Mouse (Mus musculus): Measurements from ENCODE around the gene Cd160. TPM values are rescaled to one million over a fixed set of nuclear protein-coding genes. Genes with fewer than 3 reads are reported as not detected.

Cd160 gene
- total RNA-seq, 2 experiments from 2014 or later, result not detected

- DNase-seq (ENCODE audit: low spot score in 2 of 2), result no peak
Measured at GRCm38 (mm10) chr3:96832930-96833329, 3.8 kb upstream of the Cd160 start.

DNA sequence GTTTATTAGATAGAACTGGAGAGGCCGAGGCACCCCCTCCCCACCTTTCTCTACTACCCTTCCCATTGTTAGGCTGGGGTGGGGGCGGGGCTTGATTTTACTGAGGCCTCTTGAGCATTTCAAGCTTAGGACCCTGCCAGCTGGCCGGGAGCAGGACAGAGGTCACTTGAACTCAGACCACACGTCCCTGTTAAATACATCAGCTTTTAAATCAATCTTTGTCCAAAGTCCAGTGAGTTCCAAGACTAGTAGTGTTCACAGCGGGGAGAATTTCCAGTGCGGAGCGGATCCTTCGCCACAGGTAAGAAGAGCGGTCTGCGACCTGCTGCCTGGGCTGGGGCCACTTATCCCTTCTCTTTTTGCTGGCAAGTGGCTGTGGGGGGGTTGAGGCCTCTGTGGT, 705 bp upstream of the Cd160 start:
- DNase-seq (ENCODE audit: low spot score in 2 of 2), result no peak

- no peak for DNase-seq (ENCODE audit: low spot score in 2 of 2)
Measured at GRCm38 (mm10) chr3:96828308-96828864, 765 bp downstream of the Cd160 start.

GRCm38 (mm10) chr3:96825261-96825660, 3.9 kb downstream of the Cd160 start:
- DNase-seq (ENCODE audit: low spot score in 2 of 2), result no peak

DNA sequence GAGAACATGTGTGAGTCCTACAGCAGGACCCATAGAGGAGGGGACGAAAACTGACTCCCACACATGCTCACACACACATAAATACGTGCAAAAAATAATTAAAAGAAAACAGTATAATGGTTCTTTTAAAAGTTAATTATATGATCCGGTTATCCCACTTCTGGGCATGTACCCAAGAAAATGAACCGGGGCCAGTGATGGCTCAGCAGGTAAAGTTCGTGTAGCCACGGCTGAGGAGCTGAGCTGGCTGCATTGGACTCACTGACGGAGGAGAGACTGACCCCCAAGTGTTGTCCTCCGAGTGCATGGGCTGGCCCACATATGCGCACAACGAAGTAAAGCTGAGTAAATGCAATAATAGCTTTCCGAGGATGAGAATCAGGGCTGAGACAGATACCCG, 4.5 kb downstream of the Cd160 start:
- DNase-seq (ENCODE audit: low spot score in 2 of 2), result no peak

GRCm38 (mm10) chr3:96823701-96824100, 5.5 kb downstream of the Cd160 start:
- no peak for DNase-seq (ENCODE audit: low spot score in 2 of 2)

GRCm38 (mm10) chr3:96821581-96821980, 7.6 kb downstream of the Cd160 start:
- DNase-seq (ENCODE audit: low spot score in 2 of 2), result no peak

DNA sequence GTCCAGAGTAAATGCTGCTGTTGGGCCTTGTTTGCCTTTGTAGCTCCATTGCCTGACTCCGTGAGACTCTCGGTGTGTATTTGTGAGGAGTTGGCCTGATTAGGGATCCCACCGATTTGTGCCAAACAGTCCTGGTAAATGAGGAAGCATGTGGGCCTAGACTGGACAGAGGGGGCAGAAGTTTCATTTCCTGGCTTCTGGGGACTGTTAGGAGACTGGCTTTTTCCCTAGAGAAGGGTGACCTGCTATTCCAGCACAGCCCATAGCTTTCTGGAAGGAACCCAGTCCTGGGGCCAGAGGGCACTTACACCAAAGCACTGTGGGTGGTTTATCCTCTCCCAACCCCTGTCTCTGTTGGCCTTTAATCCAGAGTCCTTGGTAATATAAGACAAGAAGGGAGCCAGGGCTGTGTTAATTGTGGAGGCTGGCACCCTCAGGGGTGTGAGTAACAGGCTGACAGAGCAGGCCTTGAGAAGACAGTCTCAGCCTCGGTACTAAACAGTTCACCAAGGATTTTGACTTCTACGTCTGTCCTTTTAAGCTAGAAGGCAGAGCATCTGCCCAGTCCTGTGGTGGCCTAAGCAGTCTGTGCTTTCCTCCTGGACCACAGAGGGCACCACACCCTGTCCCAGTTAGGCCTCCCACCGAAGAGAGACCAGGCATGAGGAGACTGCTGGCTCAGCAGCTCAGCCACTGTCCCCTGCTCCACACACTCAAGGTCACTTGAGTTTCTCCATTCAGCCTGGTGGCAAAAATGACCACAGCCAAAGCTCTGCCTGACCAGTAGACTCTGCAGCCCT, 8.8 kb downstream of the Cd160 start:
- no peak for DNase-seq (ENCODE audit: low spot score in 2 of 2)

GRCm38 (mm10) chr3:96814342-96814741, 14.8 kb downstream of the Cd160 start:
- DNase-seq (ENCODE audit: low spot score in 2 of 2), result no peak

- no peak for DNase-seq (ENCODE audit: low spot score in 2 of 2)
Measured at GRCm38 (mm10) chr3:96813591-96814244, 15.4 kb downstream of the Cd160 start.

DNA sequence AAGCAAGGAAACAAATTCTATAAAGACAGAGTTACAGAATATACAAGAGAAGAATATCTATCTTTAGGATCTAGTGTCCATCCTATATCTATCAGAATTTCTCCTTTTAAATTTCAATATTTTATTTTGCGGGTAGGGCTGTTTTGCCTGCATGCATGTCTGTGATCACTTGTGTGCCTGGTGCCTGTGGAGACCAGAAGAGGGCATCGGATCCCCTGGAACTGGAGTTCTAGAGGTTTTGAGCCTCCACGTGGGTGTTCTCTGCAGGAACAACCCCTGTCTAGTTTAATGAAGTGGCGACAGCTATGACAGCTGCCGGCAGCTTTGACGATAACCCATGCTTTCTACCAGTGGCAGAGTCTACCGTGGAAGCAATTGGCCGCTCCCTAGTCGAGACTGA, 16.0 kb downstream of the Cd160 start:
- peak; percentile 20 to 45 for DNase-seq (ENCODE audit: low spot score in 2 of 2)

GRCm38 (mm10) chr3:96812395-96813091, 16.6 kb downstream of the Cd160 start:
- DNase-seq (ENCODE audit: low spot score in 2 of 2), result peak; percentile 69 to 81

DNA sequence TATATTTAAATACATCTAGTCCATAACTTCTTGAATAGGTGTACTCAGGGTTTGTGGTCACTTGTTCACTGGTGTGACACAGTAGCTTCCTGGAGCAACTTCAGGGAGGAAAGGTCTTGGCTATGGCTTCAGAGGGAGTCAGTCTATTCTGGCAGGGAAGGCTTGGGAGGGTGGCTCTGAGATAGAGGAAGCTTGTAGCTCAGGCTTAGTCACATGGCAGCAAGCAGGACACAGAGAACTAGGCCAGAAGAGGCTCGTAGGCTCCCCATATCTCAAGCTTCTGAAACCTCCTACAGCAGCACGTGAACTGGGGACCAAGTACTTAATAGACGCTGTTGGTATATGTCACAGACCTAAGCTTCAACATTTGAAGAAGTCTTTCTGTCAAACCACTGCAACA, 17.9 kb downstream of the Cd160 start:
- DNase-seq (ENCODE audit: low spot score in 2 of 2), result no peak

DNA sequence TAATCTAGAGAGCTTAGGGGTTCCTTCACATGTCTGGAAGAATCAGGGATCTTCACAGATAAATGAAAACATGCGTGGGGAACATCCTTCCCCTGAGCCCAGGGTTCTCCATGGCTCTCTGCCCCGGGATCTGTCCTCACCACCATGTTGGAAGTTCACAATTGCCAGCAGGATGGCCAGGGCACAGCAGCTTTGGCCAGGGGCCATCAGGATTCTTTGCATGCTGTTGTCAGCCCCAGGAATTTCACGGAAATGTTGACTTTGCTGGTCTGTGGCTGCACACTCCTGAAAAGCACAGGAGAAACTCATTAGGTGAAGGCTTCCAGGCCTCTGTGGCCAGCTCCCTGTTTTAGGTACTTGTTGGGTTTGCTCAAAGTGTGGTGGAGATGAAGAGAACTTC, 20.5 kb downstream of the Cd160 start:
- DNase-seq (ENCODE audit: low spot score in 2 of 2), result no peak

GRCm38 (mm10) chr3:96808136-96808535, 21.0 kb downstream of the Cd160 start:
- no peak for DNase-seq (ENCODE audit: low spot score in 2 of 2)

DNA sequence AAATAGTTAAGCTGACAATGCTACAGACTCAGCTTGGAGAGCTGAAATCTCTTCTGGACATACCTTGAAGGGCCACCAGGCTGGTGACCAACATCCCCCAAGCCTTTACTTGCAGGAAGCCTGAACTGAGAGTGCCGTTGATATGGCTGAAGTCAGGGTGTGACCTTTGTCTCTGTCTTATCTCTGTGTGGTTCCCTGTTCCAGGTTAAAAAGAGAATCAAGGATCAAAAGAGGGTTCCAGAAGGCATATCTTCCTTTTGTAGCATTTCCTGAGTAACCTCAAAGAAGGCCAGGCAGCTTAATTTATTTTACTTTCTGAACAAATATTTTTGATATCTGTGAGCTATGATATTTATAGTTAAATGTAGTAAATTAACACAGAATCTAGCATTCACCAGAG, 26.9 kb downstream of the Cd160 start:
- no peak for DNase-seq (ENCODE audit: low spot score in 2 of 2)

DNA sequence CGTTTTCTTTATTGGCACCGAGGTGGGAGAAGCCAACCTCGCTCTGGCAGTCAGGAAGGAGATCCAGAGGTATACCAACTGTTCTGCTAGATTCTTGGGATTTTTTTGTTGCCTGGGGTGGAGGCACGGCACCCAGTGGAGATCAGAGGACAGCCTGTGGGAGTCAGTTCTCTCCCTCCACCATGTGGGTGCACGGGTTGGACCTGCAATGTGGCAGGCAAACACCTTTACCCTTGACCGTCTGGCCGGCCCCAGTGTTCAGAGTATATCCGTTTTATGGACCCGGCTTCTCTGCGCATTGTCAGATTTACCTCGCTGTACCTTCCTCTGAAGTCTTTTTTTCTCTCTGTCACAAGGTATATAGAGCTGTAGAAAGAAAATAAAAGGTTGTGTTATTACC, 28.9 kb downstream of the Cd160 start:
- DNase-seq (ENCODE audit: low spot score in 2 of 2), result no peak

DNA sequence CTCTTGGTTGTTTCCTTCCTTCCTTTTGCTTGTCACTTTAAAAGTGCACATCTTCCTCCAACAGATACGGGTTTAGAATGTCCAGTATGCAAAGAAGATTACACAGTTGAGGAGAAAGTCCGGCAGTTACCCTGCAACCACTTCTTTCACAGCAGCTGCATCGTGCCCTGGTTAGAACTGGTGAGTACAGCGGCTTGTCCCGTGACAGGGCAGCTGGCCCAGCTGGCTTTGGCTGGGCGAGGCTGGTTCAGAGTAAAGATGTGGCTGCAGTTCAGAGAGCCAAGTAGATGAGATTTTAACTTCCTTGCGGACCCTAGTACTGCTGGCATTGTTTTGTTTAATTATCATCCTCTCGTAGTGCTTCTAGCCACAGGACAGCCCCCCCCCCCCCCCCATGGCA, 40.6 kb downstream of the Cd160 start:
- peak in 1 of 2 experiments; percentile 18 for DNase-seq (ENCODE audit: low spot score in 2 of 2)

- DNase-seq (ENCODE audit: low spot score in 2 of 2), result no peak
Measured at GRCm38 (mm10) chr3:96787784-96788183, 41.4 kb downstream of the Cd160 start.

GRCm38 (mm10) chr3:96782236-96782635, 46.9 kb downstream of the Cd160 start:
- DNase-seq (ENCODE audit: low spot score in 2 of 2), result no peak

DNA sequence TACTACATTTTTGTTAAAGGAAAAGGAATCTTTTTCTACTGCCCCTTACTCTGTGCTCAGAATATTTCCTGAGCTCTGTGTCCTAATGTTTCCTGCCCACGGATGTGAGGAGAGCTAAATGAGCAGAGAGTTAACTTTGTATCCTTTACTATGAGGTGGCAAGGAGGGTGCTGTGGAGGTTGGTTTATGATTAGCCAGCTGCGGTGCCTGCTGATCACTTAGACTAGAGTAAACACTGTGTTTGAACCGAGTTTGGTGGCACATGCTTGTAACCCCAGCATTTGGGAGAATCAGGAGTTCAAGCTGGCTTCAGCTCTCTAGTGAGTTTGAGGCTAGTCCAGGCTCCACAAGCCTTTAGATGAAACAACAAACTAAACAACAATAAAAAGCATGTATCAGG, 52.0 kb downstream of the Cd160 start:
- no peak for DNase-seq (ENCODE audit: low spot score in 2 of 2)

DNA sequence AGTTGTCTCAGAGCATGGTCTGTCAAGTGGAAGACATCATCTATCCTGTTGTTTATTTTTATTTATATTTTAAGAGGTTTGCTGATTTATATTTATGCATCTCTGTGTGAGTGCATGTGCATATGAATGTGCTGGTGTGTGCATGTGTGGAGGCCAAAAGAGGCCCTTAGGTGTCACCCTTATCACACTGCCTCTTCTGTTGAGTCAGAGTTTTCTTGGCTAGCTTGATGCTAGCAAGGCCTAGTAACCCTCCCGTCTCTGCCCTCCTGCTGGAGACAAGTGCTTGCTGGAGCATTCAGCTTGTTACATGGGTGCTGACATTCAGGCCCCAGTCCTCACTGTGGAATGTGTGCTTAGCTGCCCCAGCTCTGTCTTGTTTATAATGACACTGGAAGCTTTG, 56.2 kb downstream of the Cd160 start:
- DNase-seq (ENCODE audit: low spot score in 2 of 2), result no peak
